Mouse (Mus musculus) layer of hippocampus, postnatal 25 days (tissue): ENCODE measurements around the gene Dnajc14. TPM values are rescaled to one million over a fixed set of nuclear protein-coding genes. Genes with fewer than 3 reads are reported as not detected.
"Not testable (repeated sequence)": the region's sequence is repeated elsewhere in the genome, so short reads cannot be mapped to it uniquely, and the experiment has no call there.

ENCODE experiments used
- DNase-seq, 2 experiments: peaks; one replicate each; pipeline ENCODE4 v3.0.0; 2022; ENCODE audit warnings: mixed read lengths in 2 of 2, low spot score in 1 of 2; ENCODE audit errors: extremely low spot score in 1 of 2
- total RNA-seq, 2 experiments: library from RNA; stranded (reverse); gene quantifications; 2 replicates each; pipeline ENCODE4 v1.2.3; 2021

The Dnajc14 gene
- total RNA-seq, 2 experiments from 2014 or later = 66.4 to 68.4 TPM

GRCm38 (mm10) chr10:128817033-128817432 is 13.2 kb downstream of the Dnajc14 start, which contains the start of gene Sarnp:
TSS of gene Sarnp (plus strand) at chr10:128817333.
- DNase-seq = no peak

GRCm38 (mm10) chr10:128820217-128820616 is 16.4 kb downstream of the Dnajc14 start:
- no peak for DNase-seq

- DNase-seq = peak; percentile 96 to 97
These were observed 17.6 kb downstream of the Dnajc14 start, which contains the start of gene Ormdl2 for GRCm38 (mm10) chr10:128821358-128822056. TSS of gene Ormdl2 (minus strand) at chr10:128821645.

GRCm38 (mm10) chr10:128822135-128822534 is 18.3 kb downstream of the Dnajc14 start:
- no peak for DNase-seq

- DNase-seq = not testable (repeated sequence)
These were observed 19.2 kb downstream of the Dnajc14 start for GRCm38 (mm10) chr10:128823087-128823486.

GRCm38 (mm10) chr10:128823821-128824220 is 20.0 kb downstream of the Dnajc14 start:
- no peak for DNase-seq

GRCm38 (mm10) chr10:128837400-128837799 is 33.5 kb downstream of the Dnajc14 start:
- DNase-seq = no peak

GRCm38 (mm10) chr10:128839434-128839833 is 35.6 kb downstream of the Dnajc14 start:
- DNase-seq = no peak

GRCm38 (mm10) chr10:128840612-128841011 is 36.8 kb downstream of the Dnajc14 start:
- no peak for DNase-seq

GRCm38 (mm10) chr10:128843260-128843659 is 39.4 kb downstream of the Dnajc14 start:
- DNase-seq = no peak

GRCm38 (mm10) chr10:128845516-128845915 is 41.7 kb downstream of the Dnajc14 start:
- DNase-seq = no peak

- DNase-seq = no peak
These were observed 42.8 kb downstream of the Dnajc14 start for GRCm38 (mm10) chr10:128846664-128847063.

GRCm38 (mm10) chr10:128848426-128848825 is 44.6 kb downstream of the Dnajc14 start:
- no peak for DNase-seq

GRCm38 (mm10) chr10:128850339-128850738 is 46.5 kb downstream of the Dnajc14 start:
- no peak for DNase-seq

- no peak for DNase-seq
These were observed 57.3 kb downstream of the Dnajc14 start for GRCm38 (mm10) chr10:128861176-128861575.

- DNase-seq = no peak
These were observed 62.2 kb downstream of the Dnajc14 start for GRCm38 (mm10) chr10:128866042-128866441.

GRCm38 (mm10) chr10:128866518-128866917 is 62.7 kb downstream of the Dnajc14 start:
- DNase-seq = no peak

Other genes starting within 250 kb of the Dnajc14 start
- 10 to 100 TPM; 62.9 to 65.3 TPM for gene Pa2g4, start 238.1 kb upstream of the Dnajc14 start, total RNA-seq
- 1 to 10 TPM; 9.7 to 10.0 TPM for gene Erbb3, start 214.4 kb upstream of the Dnajc14 start, total RNA-seq
- 100 to 1,000 TPM; 321 to 324 TPM for gene Rps26, start 177.3 kb upstream of the Dnajc14 start, total RNA-seq
- gene Ikzf4, start 158.1 kb upstream of the Dnajc14 start, total RNA-seq = 10 to 100 TPM; 10.7 to 17.2 TPM
- gene Suox, start 130.0 kb upstream of the Dnajc14 start, total RNA-seq = 10 to 100 TPM; 11.4 to 13.3 TPM
- gene Rab5b, start 107.8 kb upstream of the Dnajc14 start, total RNA-seq = 100 to 1,000 TPM; 130 to 136 TPM
- gene Pmel, start 99.9 kb upstream of the Dnajc14 start, total RNA-seq = under 1 TPM; 0.49 to 0.62 TPM
- gene Cdk2, start 99.0 kb upstream of the Dnajc14 start, total RNA-seq = 1 to 10 TPM; 2.7 to 4.0 TPM
- gene Dgka, start 59.2 kb upstream of the Dnajc14 start, total RNA-seq = 1 to 10 TPM; 9.3 to 9.8 TPM
- gene Pym1, start 56.2 kb upstream of the Dnajc14 start, total RNA-seq = 10 to 100 TPM; 25.1 to 26.3 TPM
- under 1 TPM; 0.54 to 0.81 TPM for gene Mmp19, start 13.2 kb upstream of the Dnajc14 start, total RNA-seq
- gene Tmem198b, start 308 bp downstream of the Dnajc14 start, total RNA-seq = 10 to 100 TPM; 11.3 to 12.1 TPM
- 10 to 100 TPM; 36.5 to 39.9 TPM for gene Sarnp, start 13.3 kb downstream of the Dnajc14 start, total RNA-seq
- 1 to 10 TPM; 7.9 to 8.8 TPM for gene Ormdl2, start 17.6 kb downstream of the Dnajc14 start, total RNA-seq
- gene Gdf11, start 87.7 kb downstream of the Dnajc14 start, total RNA-seq = 10 to 100 TPM; 20.9 to 21.4 TPM
- 10 to 100 TPM; 76.6 to 84.7 TPM for gene Cd63, start 96.9 kb downstream of the Dnajc14 start, total RNA-seq
- gene Rdh5, start 118.8 kb downstream of the Dnajc14 start, total RNA-seq = 1 to 10 TPM; 5.8 to 6.6 TPM
- 100 to 1,000 TPM in 1 of 2 experiments, 10 to 100 TPM in 1; 86.8 to 102 TPM for gene Bloc1s1, start 120.0 kb downstream of the Dnajc14 start, total RNA-seq
- gene Itga7, start 129.8 kb downstream of the Dnajc14 start, total RNA-seq = 10 to 100 TPM; 25.6 to 30.7 TPM
- gene Mettl7b, start 156.9 kb downstream of the Dnajc14 start, total RNA-seq = not detected
- not detected for gene Olfr9, start 185.4 kb downstream of the Dnajc14 start, total RNA-seq
- gene Olfr763, start 206.7 kb downstream of the Dnajc14 start, total RNA-seq = not detected
- gene Olfr764-ps1, start 235.8 kb downstream of the Dnajc14 start, total RNA-seq = not detected
- gene Olfr765, start 245.9 kb downstream of the Dnajc14 start, total RNA-seq = not detected